ENCODE assay signal across 23 mouse cellular contexts in genomic region chr2:79977259-79977658, GRCm38 (mm10).
DNase-seq lines count a peak whose midpoint lies in the region; ATAC-seq lines count a peak whose summit lies in the region.
"Had no signal": no experiment of that assay in that cellular context is flagged by ENCODE, and none has a peak within 500 bp of the region (broad histone marks: within the 10 kb centered on the region; RNA-seq: fewer than 3 reads in every experiment).

No protein-coding gene starts in this region.

- peak overlapping the region; percentile 27; the same call in 1 of the 2 replicates for H3K27ac ChIP-seq in kidney, embryonic 16.5 days (ENCODE audit: low read length)
- no peak overlapping the region for H3K27ac ChIP-seq in midbrain, embryonic 11.5 days (ENCODE audit: low read depth, low read length)
- H3K27ac ChIP-seq: embryonic facial prominence, embryonic 12.5 days; forebrain, embryonic 13.5 days; heart, embryonic 15.5 days; hindbrain, embryonic 12.5 days; liver, embryonic 15.5 days had no signal

- no peaks in the 10 kb centered on the region for H3K36me3 ChIP-seq in kidney, embryonic 16.5 days (ENCODE audit: insufficient read depth, low read length)
- H3K36me3 ChIP-seq in midbrain, embryonic 11.5 days (ENCODE audit: control insufficient read depth, insufficient read depth, low read length) = no peaks in the 10 kb centered on the region
- H3K36me3 ChIP-seq: embryonic facial prominence, embryonic 12.5 days; G1E; heart, embryonic 15.5 days; hindbrain, embryonic 12.5 days; liver, embryonic 15.5 days had no signal

- H3K4me1 ChIP-seq in kidney, embryonic 16.5 days (ENCODE audit: insufficient read depth, low read length) = peaks cover 16% of the 10 kb centered on the region
- no peaks in the 10 kb centered on the region for H3K4me1 ChIP-seq in midbrain, embryonic 11.5 days (ENCODE audit: control insufficient read depth, insufficient read depth, low read length)
- H3K4me1 ChIP-seq: embryonic facial prominence, embryonic 12.5 days; forebrain, embryonic 13.5 days; hindbrain, embryonic 12.5 days; liver, embryonic 15.5 days had no signal

- 53% methylated on average over 5 of the region's 5 CpGs for WGBS in kidney, embryonic 16.5 days
- WGBS in midbrain, embryonic 11.5 days = 79% methylated on average over 5 of the region's 5 CpGs

- no peaks in the 10 kb centered on the region for H3K9me3 ChIP-seq in kidney, embryonic 16.5 days (ENCODE audit: low read length)
- H3K9me3 ChIP-seq in midbrain, embryonic 11.5 days (ENCODE audit: control insufficient read depth, low read length) = no peaks in the 10 kb centered on the region
- H3K9me3 ChIP-seq: embryonic facial prominence, embryonic 12.5 days; forebrain, embryonic 13.5 days; G1E; heart, embryonic 15.5 days; hindbrain, embryonic 12.5 days; liver, embryonic 15.5 days had no signal

- H3K27me3 ChIP-seq in kidney, embryonic 16.5 days (ENCODE audit: insufficient read depth, low read length) = no peaks in the 10 kb centered on the region
- H3K27me3 ChIP-seq in midbrain, embryonic 11.5 days (ENCODE audit: control insufficient read depth, insufficient read depth, low read length) = no peaks in the 10 kb centered on the region
- H3K27me3 ChIP-seq: embryonic facial prominence, embryonic 12.5 days; forebrain, embryonic 13.5 days; heart, embryonic 15.5 days; hindbrain, embryonic 12.5 days; liver, embryonic 15.5 days had no signal

- DNase-seq in heart, adult 11 months = peak; percentile 79
- DNase-seq in heart, postnatal 14 days = no peak
- peak; percentile 17 for DNase-seq in kidney, adult 18-20 months
- no peak for DNase-seq in kidney, postnatal 4 days
- peak; percentile 51 for DNase-seq in adipocyte (ENCODE audit: low spot score)
- DNase-seq in midbrain, embryonic 11.5 days (ENCODE audit: low spot score, missing footprints) = no peak
- DNase-seq: adrenal gland, postnatal 14 days; cerebellum, adult 11 months; cerebellum, postnatal 10 days; gastrocnemius, postnatal 25 days; layer of hippocampus, postnatal 36 days; lung, postnatal 36 days; thymus, postnatal 25 days had no signal

- intact Hi-C loops in heart, postnatal 14 days (cut with DNase I) = no loop called here

- no peak for ATAC-seq in kidney, embryonic 16.5 days (ENCODE audit: low FRiP score, low TSS enrichment)
- no peak for ATAC-seq in midbrain, embryonic 11.5 days (ENCODE audit: low FRiP score)
- ATAC-seq: activated CD4-positive, CD25-positive, alpha-beta regulatory T cell, adult 4 months; forebrain, embryonic 13.5 days; midbrain, embryonic 16.5 days had no signal

- H3K9ac ChIP-seq in kidney, embryonic 16.5 days (replicated peaks; ENCODE audit: low read length) = no peak overlapping the region
- H3K9ac ChIP-seq in midbrain, embryonic 11.5 days (ENCODE audit: low read length) = no peak overlapping the region
- H3K9ac ChIP-seq: embryonic facial prominence, embryonic 12.5 days; forebrain, embryonic 13.5 days; heart, embryonic 15.5 days; hindbrain, embryonic 12.5 days; liver, embryonic 15.5 days had no signal

- H3K4me3 ChIP-seq in kidney, embryonic 16.5 days (ENCODE audit: low read length) = no peak overlapping the region
- H3K4me3 ChIP-seq in midbrain, embryonic 11.5 days (ENCODE audit: low read depth, low read length) = no peak overlapping the region
- H3K4me3 ChIP-seq: embryonic facial prominence, embryonic 12.5 days; erythroblast, embryonic 14.5 days; forebrain, embryonic 13.5 days; heart, embryonic 15.5 days; hindbrain, embryonic 12.5 days; liver, embryonic 15.5 days had no signal

- H3K4me2 ChIP-seq in kidney, embryonic 16.5 days (replicated peaks; ENCODE audit: low read depth, low read length) = no peak overlapping the region
- no peak overlapping the region for H3K4me2 ChIP-seq in midbrain, embryonic 11.5 days
- H3K4me2 ChIP-seq: embryonic facial prominence, embryonic 12.5 days; forebrain, embryonic 13.5 days; heart, embryonic 15.5 days; hindbrain, embryonic 12.5 days; liver, embryonic 15.5 days had no signal

Comparison
In these comparisons a context has a peak if more than half of its experiments do, and no peak if none do; other contexts are left out.
1. DNase-seq: peak in heart, adult 11 months (single experiment), kidney, adult 18-20 months (single experiment) and adipocyte (single experiment); none in heart, postnatal 14 days (0 of 2), kidney, postnatal 4 days (0 of 2) and midbrain, embryonic 11.5 days (single experiment).